Mouse (Mus musculus) olfactory bulb, adult 2 months (tissue): ENCODE measurements around the gene Chrdl1. TPM values are rescaled to one million over a fixed set of nuclear protein-coding genes. Genes with fewer than 3 reads are reported as not detected.

ENCODE experiments used
- H3K27ac ChIP-seq: fragments of 200-500 bp; 2 replicates; pipeline ENCODE4 v1.5.1; 2012; ENCODE audit warnings: low read depth, low read length; ENCODE audit not compliant: insufficient read depth
- H3K4me1 ChIP-seq: fragments of 200-500 bp; 2 replicates; pipeline ENCODE4 v1.6.1; 2012; ENCODE audit warnings: low read length; ENCODE audit not compliant: control insufficient read depth, insufficient read depth
- H3K4me3 ChIP-seq: fragments of 200-500 bp; 2 replicates; pipeline ENCODE4 v1.5.1; 2012; ENCODE audit warnings: mild to moderate bottlenecking, low read depth, low read length, moderate library complexity; ENCODE audit not compliant: insufficient read depth
- CTCF ChIP-seq: fragments of 200-500 bp; IDR thresholded peaks from 2 replicates; pipeline ENCODE4 v1.5.1; 2012; ENCODE audit warnings: low read depth, mild to moderate bottlenecking, low read length, moderate library complexity; ENCODE audit not compliant: insufficient read depth
- POLR2A ChIP-seq: fragments of 200-500 bp; IDR thresholded peaks from 2 replicates; pipeline ENCODE4 v1.6.1; 2012; ENCODE audit warnings: mild to moderate bottlenecking, low read depth, low read length, moderate library complexity; ENCODE audit not compliant: insufficient read depth
- WGBS: fragments of 180-500 bp; shearing (Covaris S2); methylation state at CpG from one replicate; pipeline ENCODE4 v1.1.7; 2018; 5-methylcytosine and 5-hydroxymethylcytosine counted together
- polyA plus RNA-seq: library from polyadenylated mRNA; stranded (reverse); fragments of >200 nt; gene quantifications from 2 replicates; pipeline ENCODE4 v1.2.4, GENCODE M21; 2012; ENCODE audit warnings: low replicate concordance; ENCODE audit not compliant: missing spikeins, insufficient read depth, insufficient read length

Chrdl1 gene
- polyA plus RNA-seq, 1 experiment: not detected

DNA sequence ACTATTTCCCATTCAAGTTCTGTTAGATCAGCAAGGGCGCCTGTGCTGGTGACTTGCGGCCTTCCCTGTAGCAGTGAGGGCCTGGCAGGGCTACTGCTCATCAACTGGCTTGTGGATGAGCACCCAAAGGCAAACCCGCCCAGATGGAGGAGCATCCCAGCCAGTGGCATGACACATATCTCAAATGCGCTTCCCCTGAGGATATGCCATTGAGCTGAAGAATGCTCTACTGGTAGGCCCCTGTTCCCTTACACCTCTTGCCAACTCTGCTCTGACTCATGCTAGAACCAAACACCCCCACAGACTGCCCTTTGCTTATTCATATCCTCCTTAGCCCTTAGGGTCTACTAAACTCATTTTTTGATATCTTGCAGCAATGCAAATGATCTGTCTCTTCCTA is 57.4 kb downstream of the Chrdl1 start:
- Histone ChIP-seq H3K27ac (no peak overlapping the region), H3K4me1 (no peaks in the 10 kb centered on the region), H3K4me3 (no peak overlapping the region)
- 89% methylated on average over 4 of the region's 4 CpGs for WGBS
- TF ChIP-seq POLR2A (no peak), CTCF (no peak)

DNA sequence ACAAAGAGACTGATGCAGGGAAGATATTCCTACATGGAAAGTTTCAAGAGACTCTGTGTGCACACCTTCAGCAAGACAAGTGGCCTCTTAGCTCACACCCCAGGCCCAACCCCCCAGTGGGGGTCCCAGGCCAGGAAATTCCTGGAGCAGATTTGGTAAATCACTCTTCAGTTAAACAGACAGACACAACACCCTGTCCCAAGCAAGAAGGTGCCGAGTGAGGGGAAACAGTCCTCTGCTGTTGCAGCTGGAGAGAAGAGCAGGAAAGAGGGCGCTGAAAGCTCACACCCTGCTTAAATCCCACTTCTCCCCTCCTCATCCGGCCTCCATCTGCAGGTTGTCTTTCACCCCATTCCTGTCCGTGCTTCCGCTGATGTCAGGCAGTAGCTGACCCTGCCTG is 58.2 kb downstream of the Chrdl1 start:
- 85% methylated on average over 5 of the region's 5 CpGs for WGBS
- no peak for TF ChIP-seq CTCF
- TF ChIP-seq POLR2A: no peak
- H3K4me3 ChIP-seq: no peak overlapping the region

DNA sequence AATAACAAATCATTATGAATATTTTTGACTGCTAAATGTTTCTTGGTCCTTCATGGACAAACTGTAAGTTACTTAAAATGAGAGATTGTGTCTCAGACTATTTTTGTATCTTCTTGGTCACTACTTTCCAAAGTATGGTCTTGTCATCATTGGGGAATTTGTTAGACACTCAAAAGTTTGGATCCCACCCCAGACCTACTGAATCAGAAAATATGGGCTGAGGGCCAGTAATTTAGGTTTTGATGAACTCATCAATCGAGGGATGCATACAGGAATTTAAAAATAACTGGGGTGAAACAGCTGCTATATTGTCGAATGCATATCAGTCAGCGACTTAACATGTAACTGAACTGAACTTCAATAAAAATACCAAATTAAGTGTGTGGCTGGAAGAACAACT is 80.9 kb downstream of the Chrdl1 start:
- Histone ChIP-seq H3K27ac (no peak overlapping the region), H3K4me1 (no peaks in the 10 kb centered on the region), H3K4me3 (no peak overlapping the region)
- TF ChIP-seq POLR2A (no peak), CTCF (no peak)
- 72% methylated on average over 3 of the region's 3 CpGs for WGBS

More for the DNA sequence above, 58.2 kb downstream of the Chrdl1 start:
- H3K27ac ChIP-seq: no peak overlapping the region
- no peaks in the 10 kb centered on the region for H3K4me1 ChIP-seq

DNA sequence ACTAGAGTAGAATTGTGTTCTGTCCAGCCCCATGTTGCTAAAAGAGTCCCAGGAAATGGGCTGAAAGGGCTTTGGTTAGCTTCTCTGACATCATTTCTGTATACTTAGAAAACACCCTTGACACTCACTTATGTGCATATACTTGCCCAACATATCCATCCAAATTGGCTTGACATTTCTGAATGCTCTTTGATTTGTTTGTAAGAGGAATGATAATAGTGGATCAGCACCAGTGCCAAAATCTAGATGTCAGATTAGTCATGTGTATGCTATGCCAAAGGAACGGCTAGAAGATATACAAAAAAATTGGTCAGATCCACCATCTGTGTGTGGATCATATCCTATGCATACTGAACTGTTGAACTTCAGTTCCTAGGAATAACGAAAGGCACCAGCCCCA is 99.3 kb downstream of the Chrdl1 start:
- Histone ChIP-seq H3K4me3 (no peak overlapping the region), H3K27ac (no peak overlapping the region), H3K4me1 (no peaks in the 10 kb centered on the region)
- no peak for TF ChIP-seq POLR2A
- no peak for TF ChIP-seq CTCF
- 88% methylated on average over 2 of the region's 2 CpGs for WGBS

DNA sequence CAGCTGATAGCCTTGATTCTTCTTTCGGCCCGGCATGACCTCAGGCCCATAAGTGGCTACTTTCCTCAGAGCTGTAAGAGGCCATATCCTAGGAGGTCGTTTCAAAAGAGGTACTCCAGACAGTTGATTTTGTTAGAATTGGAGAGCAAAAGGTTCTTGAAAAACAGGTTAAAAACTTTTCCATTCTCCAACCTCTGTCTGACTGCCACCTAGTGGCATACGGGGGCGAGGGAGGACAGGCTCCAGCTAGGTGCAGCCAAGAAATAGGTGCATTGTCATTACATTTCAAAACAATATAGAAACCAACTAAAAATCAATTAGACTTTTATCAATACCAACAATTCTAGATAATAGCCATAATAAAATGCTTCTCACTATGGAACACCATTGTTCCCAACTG is 118.9 kb downstream of the Chrdl1 start:
- Histone ChIP-seq H3K27ac (no peak overlapping the region), H3K4me3 (no peak overlapping the region)
- WGBS: 51% methylated on average over 5 of the region's 5 CpGs

DNA sequence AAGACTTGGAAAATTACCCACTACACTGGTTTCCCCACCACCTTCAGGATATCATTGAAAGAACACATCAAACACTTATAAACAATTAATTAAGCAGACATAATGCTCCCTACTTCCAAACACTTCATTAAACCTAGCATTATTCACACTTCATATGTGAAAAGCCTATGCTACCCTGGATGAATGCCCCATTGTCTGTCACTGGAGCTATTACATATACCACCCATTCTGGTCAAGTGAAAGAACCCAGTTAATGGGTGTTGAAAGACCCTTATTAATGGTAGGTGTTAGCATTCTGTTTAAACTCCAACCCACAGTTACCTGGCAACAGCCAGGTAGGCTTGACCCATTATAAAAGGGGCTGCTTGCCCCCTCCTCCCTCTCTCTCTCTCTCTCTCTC is 143.4 kb downstream of the Chrdl1 start:
- no peak for TF ChIP-seq POLR2A
- no peaks in the 10 kb centered on the region for H3K4me1 ChIP-seq
- H3K27ac ChIP-seq: no peak overlapping the region

More for the DNA sequence above, 118.9 kb downstream of the Chrdl1 start:
- TF ChIP-seq POLR2A: no peak
- TF ChIP-seq CTCF: no peak
- no peaks in the 10 kb centered on the region for H3K4me1 ChIP-seq

More for the DNA sequence above, 143.4 kb downstream of the Chrdl1 start:
- H3K4me3 ChIP-seq: no peak overlapping the region

Other genes starting within 250 kb of the Chrdl1 start
- gene Pak3, start 124.3 kb upstream of the Chrdl1 start, polyA plus RNA-seq: not detected in 2 replicates